Mouse (Mus musculus): ENCODE data around the gene Gm20662.

Gm20662 gene

GRCm38 (mm10) chr9:108052885-108053664, 56.9 kb downstream of the Gm20662 start, which contains the start of gene Amigo3:
TSS of gene Amigo3 (plus strand) at chr9:108053159.
- peak; percentile 93 for DNase-seq (ENCODE audit: low read depth, low spot score)

- DNase-seq (ENCODE audit: low read depth, low spot score): no peak
Measured at GRCm38 (mm10) chr9:108053665-108054225, 57.6 kb downstream of the Gm20662 start.

GRCm38 (mm10) chr9:108054331-108055040, 58.3 kb downstream of the Gm20662 start:
- no peak for DNase-seq (ENCODE audit: low read depth, low spot score)

- no peak for DNase-seq (ENCODE audit: low read depth, low spot score)
Measured at GRCm38 (mm10) chr9:108055061-108055460, 58.9 kb downstream of the Gm20662 start.

- DNase-seq (ENCODE audit: low read depth, low spot score): no peak
Measured at GRCm38 (mm10) chr9:108055661-108056237, 59.6 kb downstream of the Gm20662 start.

GRCm38 (mm10) chr9:108056361-108057261, 60.5 kb downstream of the Gm20662 start:
- no peak for DNase-seq (ENCODE audit: low read depth, low spot score)

- no peak for DNase-seq (ENCODE audit: low read depth, low spot score)
Measured at GRCm38 (mm10) chr9:108057262-108057562, 61.1 kb downstream of the Gm20662 start.

GRCm38 (mm10) chr9:108058291-108058690, 62.1 kb downstream of the Gm20662 start:
- no peak for DNase-seq (ENCODE audit: low read depth, low spot score)

- DNase-seq (ENCODE audit: low read depth, low spot score): no peak
Measured at GRCm38 (mm10) chr9:108062142-108062541, 66.0 kb downstream of the Gm20662 start.

GRCm38 (mm10) chr9:108063361-108063760, 67.2 kb downstream of the Gm20662 start:
- DNase-seq (ENCODE audit: low read depth, low spot score): no peak

GRCm38 (mm10) chr9:108065491-108066011, 69.4 kb downstream of the Gm20662 start:
- peak; percentile 43 for DNase-seq (ENCODE audit: low read depth, low spot score)

GRCm38 (mm10) chr9:108067199-108067598, 71.0 kb downstream of the Gm20662 start:
- DNase-seq (ENCODE audit: low read depth, low spot score): no peak

- DNase-seq (ENCODE audit: low read depth, low spot score): peak; percentile 80
Measured at GRCm38 (mm10) chr9:108067900-108068299, 71.8 kb downstream of the Gm20662 start.

GRCm38 (mm10) chr9:108069007-108069406, 72.9 kb downstream of the Gm20662 start:
- no peak for DNase-seq (ENCODE audit: low read depth, low spot score)

- no peak for DNase-seq (ENCODE audit: low read depth, low spot score)
Measured at GRCm38 (mm10) chr9:108069529-108069928, 73.4 kb downstream of the Gm20662 start.

GRCm38 (mm10) chr9:108071801-108072200, 75.7 kb downstream of the Gm20662 start:
- no peak for DNase-seq (ENCODE audit: low read depth, low spot score)

GRCm38 (mm10) chr9:108072481-108072924, 76.4 kb downstream of the Gm20662 start:
- no peak for DNase-seq (ENCODE audit: low read depth, low spot score)

GRCm38 (mm10) chr9:108073141-108073930, 77.2 kb downstream of the Gm20662 start:
- DNase-seq (ENCODE audit: low read depth, low spot score): no peak

GRCm38 (mm10) chr9:108080168-108080567, 84.0 kb downstream of the Gm20662 start, which contains the start of gene Mst1:
TSS of gene Mst1 (plus strand) at chr9:108080436.
- DNase-seq (ENCODE audit: low read depth, low spot score): no peak

GRCm38 (mm10) chr9:108082549-108082948, 86.4 kb downstream of the Gm20662 start:
- DNase-seq (ENCODE audit: low read depth, low spot score): no peak

Data from CD4-positive helper T cell, adult 2 months (primary cell).